12 mouse cellular contexts compared by ENCODE assay signal in genomic region chr10:17576333-17576750, GRCm38 (mm10).
A peak's percentile ranks its signal among the peaks of the same experiment; 100 is the strongest.
DNase-seq lines count a peak whose midpoint lies in the region; ATAC-seq and TF ChIP-seq lines count a peak whose summit lies in the region.
"Had no signal": no experiment of that assay in that cellular context is flagged by ENCODE, and none has a peak within 500 bp of the region (broad histone marks: within the 10 kb centered on the region; RNA-seq: fewer than 3 reads in every experiment).

No protein-coding gene starts in this region.

- no peak for DNase-seq in forebrain, embryonic 11.5 days (ENCODE audit: low spot score)
- no peak for DNase-seq in lung, embryonic 14.5 days
- DNase-seq in lung, adult 18-20 months = no peak
- DNase-seq in MN1 (ENCODE audit: low spot score) = no peak
- DNase-seq in urinary bladder, postnatal 14 days (ENCODE audit: low spot score) = no peak
- DNase-seq: embryo, embryonic 11 days; spleen, adult 18-20 months had no signal

- no peak for TF ChIP-seq CTCF in lung, embryonic 14.5 days (IDR thresholded peaks at IDR 0.05; ENCODE audit: low read depth)

- no peak overlapping the region for H3K27ac ChIP-seq in forebrain, embryonic 11.5 days (ENCODE audit: low read depth, low read length)
- H3K27ac ChIP-seq in forebrain, embryonic 16.5 days (ENCODE audit: low read length) = no peak overlapping the region
- peak overlapping the region; percentile 15; the same call in 1 of the 2 replicates for H3K27ac ChIP-seq in lung, embryonic 14.5 days (ENCODE audit: low read depth)
- H3K27ac ChIP-seq in kidney, embryonic 16.5 days (ENCODE audit: low read length) = peak overlapping the region; percentile 49
- no peak overlapping the region for H3K27ac ChIP-seq in stomach, embryonic 14.5 days (ENCODE audit: low read length)
- H3K27ac ChIP-seq: hindbrain, embryonic 12.5 days; midbrain, embryonic 13.5 days had no signal

- no peak overlapping the region for H3K4me3 ChIP-seq in forebrain, embryonic 11.5 days (ENCODE audit: low read depth, low read length)
- H3K4me3 ChIP-seq in forebrain, embryonic 16.5 days (replicated peaks; ENCODE audit: low read length) = no peak overlapping the region
- no peak overlapping the region for H3K4me3 ChIP-seq in lung, embryonic 14.5 days (ENCODE audit: low read depth, low read length)
- no peak overlapping the region for H3K4me3 ChIP-seq in kidney, embryonic 16.5 days (ENCODE audit: low read length)
- no peak overlapping the region for H3K4me3 ChIP-seq in stomach, embryonic 14.5 days (ENCODE audit: low read depth, low read length)
- H3K4me3 ChIP-seq: hindbrain, embryonic 12.5 days; midbrain, embryonic 13.5 days had no signal

- ATAC-seq in forebrain, embryonic 11.5 days (replicated peaks; ENCODE audit: low FRiP score) = peak; percentile 53; the same call in 1 of the 2 replicates
- no peak for ATAC-seq in forebrain, embryonic 16.5 days
- peak; percentile 22; the same call in 1 of the 2 replicates for ATAC-seq in lung, embryonic 14.5 days (ENCODE audit: insufficient read depth)
- peak; percentile 90 for ATAC-seq in kidney, embryonic 16.5 days (ENCODE audit: low FRiP score, low TSS enrichment)
- 0 out of 2 replicates have a peak, but pooled peaks have one; percentile 49 for ATAC-seq in stomach, embryonic 14.5 days (ENCODE audit: insufficient number of reproducible peaks, insufficient read depth, low FRiP score, low read depth)
- ATAC-seq: midbrain, embryonic 13.5 days had no signal

- H3K27me3 ChIP-seq in forebrain, embryonic 11.5 days (ENCODE audit: control insufficient read depth, insufficient read depth, low read length) = no peaks in the 10 kb centered on the region
- H3K27me3 ChIP-seq in forebrain, embryonic 16.5 days (replicated peaks; ENCODE audit: control insufficient read depth, insufficient read depth, low read length) = no peaks in the 10 kb centered on the region
- H3K27me3 ChIP-seq in lung, embryonic 14.5 days (ENCODE audit: insufficient read depth, low read length) = no peaks in the 10 kb centered on the region
- no peaks in the 10 kb centered on the region for H3K27me3 ChIP-seq in kidney, embryonic 16.5 days (ENCODE audit: insufficient read depth, low read length)
- H3K27me3 ChIP-seq in stomach, embryonic 14.5 days (ENCODE audit: control insufficient read depth, insufficient read depth, low read length) = no peaks in the 10 kb centered on the region
- H3K27me3 ChIP-seq: hindbrain, embryonic 12.5 days; midbrain, embryonic 13.5 days had no signal

- no peaks in the 10 kb centered on the region for H3K9me3 ChIP-seq in forebrain, embryonic 11.5 days (ENCODE audit: control insufficient read depth, low read length)
- H3K9me3 ChIP-seq in forebrain, embryonic 16.5 days (ENCODE audit: control insufficient read depth, low read length) = no peaks in the 10 kb centered on the region
- H3K9me3 ChIP-seq in lung, embryonic 14.5 days (ENCODE audit: low read depth, low read length) = no peaks in the 10 kb centered on the region
- 0 out of 2 replicates have a peak, but pooled peaks cover 3% of the 10 kb centered on the region for H3K9me3 ChIP-seq in kidney, embryonic 16.5 days (ENCODE audit: low read length)
- H3K9me3 ChIP-seq in stomach, embryonic 14.5 days (ENCODE audit: control insufficient read depth, low read depth, low read length) = no peaks in the 10 kb centered on the region
- H3K9me3 ChIP-seq: hindbrain, embryonic 12.5 days; midbrain, embryonic 13.5 days had no signal

- no peaks in the 10 kb centered on the region for H3K4me1 ChIP-seq in forebrain, embryonic 11.5 days (replicated peaks; ENCODE audit: control insufficient read depth, insufficient read depth, low read length)
- H3K4me1 ChIP-seq in forebrain, embryonic 16.5 days (replicated peaks; ENCODE audit: control insufficient read depth, insufficient read depth, low read length) = no peaks in the 10 kb centered on the region; the same call in 1 of the 2 replicates
- peaks cover 4% of the 10 kb centered on the region; the same call in 1 of the 2 replicates for H3K4me1 ChIP-seq in lung, embryonic 14.5 days (ENCODE audit: insufficient read depth)
- H3K4me1 ChIP-seq in kidney, embryonic 16.5 days (ENCODE audit: insufficient read depth, low read length) = peaks cover 18% of the 10 kb centered on the region; the same call in 1 of the 2 replicates
- H3K4me1 ChIP-seq in stomach, embryonic 14.5 days (ENCODE audit: control insufficient read depth, insufficient read depth, low read length) = 0 out of 2 replicates have a peak, but pooled peaks cover 7% of the 10 kb centered on the region
- H3K4me1 ChIP-seq: hindbrain, embryonic 12.5 days had no signal

- H3K36me3 ChIP-seq in forebrain, embryonic 11.5 days (ENCODE audit: control insufficient read depth, insufficient read depth, low read length) = no peaks in the 10 kb centered on the region
- no peaks in the 10 kb centered on the region for H3K36me3 ChIP-seq in forebrain, embryonic 16.5 days (ENCODE audit: control insufficient read depth, insufficient read depth)
- H3K36me3 ChIP-seq in lung, embryonic 14.5 days (ENCODE audit: insufficient read depth) = no peaks in the 10 kb centered on the region
- H3K36me3 ChIP-seq in kidney, embryonic 16.5 days (ENCODE audit: insufficient read depth, low read length) = no peaks in the 10 kb centered on the region
- H3K36me3 ChIP-seq in stomach, embryonic 14.5 days (ENCODE audit: control insufficient read depth, insufficient read depth, low read length) = no peaks in the 10 kb centered on the region
- H3K36me3 ChIP-seq: hindbrain, embryonic 12.5 days; midbrain, embryonic 13.5 days had no signal

- H3K4me2 ChIP-seq in forebrain, embryonic 11.5 days (ENCODE audit: low read depth, low read length, severe bottlenecking) = no peak overlapping the region
- H3K4me2 ChIP-seq in forebrain, embryonic 16.5 days (ENCODE audit: low read length) = no peak overlapping the region
- no peak overlapping the region for H3K4me2 ChIP-seq in lung, embryonic 14.5 days
- H3K4me2 ChIP-seq in kidney, embryonic 16.5 days (replicated peaks; ENCODE audit: low read depth, low read length) = no peak overlapping the region
- H3K4me2 ChIP-seq in stomach, embryonic 14.5 days (replicated peaks; ENCODE audit: low read depth, low read length) = no peak overlapping the region
- H3K4me2 ChIP-seq: hindbrain, embryonic 12.5 days; midbrain, embryonic 13.5 days had no signal

- no peak overlapping the region for H3K9ac ChIP-seq in forebrain, embryonic 11.5 days (ENCODE audit: low read length)
- H3K9ac ChIP-seq in forebrain, embryonic 16.5 days (replicated peaks; ENCODE audit: low read depth, low read length) = no peak overlapping the region
- H3K9ac ChIP-seq in lung, embryonic 14.5 days = no peak overlapping the region
- no peak overlapping the region for H3K9ac ChIP-seq in kidney, embryonic 16.5 days (replicated peaks; ENCODE audit: low read length)
- no peak overlapping the region for H3K9ac ChIP-seq in stomach, embryonic 14.5 days (replicated peaks; ENCODE audit: low read depth, low read length)
- H3K9ac ChIP-seq: hindbrain, embryonic 12.5 days; midbrain, embryonic 13.5 days had no signal

Comparison
In these comparisons a context has a peak if more than half of its experiments do, and no peak if none do; other contexts are left out.
1. H3K27ac ChIP-seq: peak in lung, embryonic 14.5 days (single experiment) and kidney, embryonic 16.5 days (single experiment); none in forebrain, embryonic 11.5 days (single experiment), forebrain, embryonic 16.5 days (single experiment) and stomach, embryonic 14.5 days (single experiment).